Mouse (Mus musculus): ENCODE measurements at regions not wholly inside any gene's neighbourhood (a gene's known extent, or its start where the extent isn't known, plus 50 kb on each side); places are given as distances from the start of the nearest gene placed in this dataset.
A peak's percentile ranks its signal among the peaks of the same experiment; 100 is the strongest.

DNA sequence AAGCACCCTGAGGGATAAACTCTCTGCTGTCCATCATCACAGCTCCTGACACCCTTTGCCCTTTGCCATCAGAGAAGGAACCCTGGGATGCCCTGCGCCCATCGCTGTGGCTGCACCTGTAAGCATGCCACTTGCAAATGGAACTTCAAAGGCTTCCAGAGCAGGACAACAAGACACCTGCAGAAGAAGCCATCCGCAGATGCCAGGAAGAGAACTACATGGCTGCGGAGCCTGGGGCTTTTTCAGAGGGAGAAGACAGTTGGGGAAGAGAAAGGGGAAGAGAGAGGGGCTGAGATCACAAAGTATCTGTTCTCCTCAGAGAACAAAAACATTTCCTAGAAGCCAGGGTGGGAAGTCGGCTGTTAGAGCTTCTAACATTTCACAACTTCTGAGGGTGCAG lies 365.2 kb upstream of the Runx1 start:
- Histone ChIP-seq H3K27ac (no peak overlapping the region), H3K4me3 (no peak overlapping the region)
- TF ChIP-seq CTCF (IDR thresholded peaks at IDR 0.05) = no peak
- no peak for DNase-seq (ENCODE audit: extremely low spot score in 1 of 2, low spot score in 2 of 2)
- intact Hi-C loops (cut with DNase I) = no loop called here

DNA sequence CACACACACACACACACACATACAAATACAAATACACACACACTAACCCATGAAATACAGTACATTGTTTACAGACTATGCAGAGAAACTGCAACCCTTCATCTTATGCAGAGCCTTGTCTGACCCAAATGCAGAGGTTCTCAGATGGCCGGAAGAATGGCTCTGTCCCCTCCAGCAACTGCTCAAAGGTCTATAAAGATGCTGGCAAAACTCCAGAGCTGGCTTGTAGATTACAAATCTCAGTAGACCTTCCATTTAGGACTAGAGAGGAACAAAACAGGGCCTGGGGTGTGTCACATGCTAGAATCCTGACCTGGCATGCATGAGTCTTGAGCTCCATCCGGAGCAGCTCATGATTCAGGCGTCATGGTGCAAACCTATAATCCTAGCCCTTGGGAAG lies 364.4 kb upstream of the Runx1 start:
- Histone ChIP-seq H3K27ac (no peak overlapping the region), H3K4me3 (no peak overlapping the region)
- TF ChIP-seq CTCF (IDR thresholded peaks at IDR 0.05) = no peak
- intact Hi-C loops (cut with DNase I) = no loop called here
- DNase-seq (ENCODE audit: extremely low spot score in 1 of 2, low spot score in 2 of 2) = no peak

DNA sequence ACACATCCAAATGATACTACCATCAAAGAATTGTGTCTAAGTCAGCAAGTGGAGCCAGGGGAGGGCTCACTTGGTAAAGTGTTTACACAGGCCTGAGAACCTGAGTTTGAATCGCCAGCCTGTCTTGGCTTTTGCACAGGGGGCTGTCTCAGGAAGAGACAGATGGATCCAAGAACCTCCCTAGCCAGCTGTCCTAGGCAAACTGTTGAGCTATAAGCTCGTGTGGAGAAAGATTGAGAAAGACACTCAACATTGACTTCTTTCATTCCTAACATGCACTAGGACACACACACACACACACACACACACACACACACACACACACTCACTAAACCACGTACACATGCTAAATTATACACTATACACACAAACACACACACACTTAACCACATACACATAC lies 363.9 kb upstream of the Runx1 start:
- no peak for TF ChIP-seq CTCF (IDR thresholded peaks at IDR 0.05)
- Histone ChIP-seq H3K27ac (no peak overlapping the region), H3K4me3 (no peak overlapping the region)
- no peak for DNase-seq (ENCODE audit: extremely low spot score in 1 of 2, low spot score in 2 of 2)
- intact Hi-C loops (cut with DNase I) = no loop called here

- Histone ChIP-seq H3K27ac (no peak overlapping the region), H3K4me3 (no peak overlapping the region)
- intact Hi-C loops (cut with DNase I) = no loop called here
- no peak for DNase-seq (ENCODE audit: extremely low spot score in 1 of 2, low spot score in 2 of 2)
- no peak for TF ChIP-seq CTCF (IDR thresholded peaks at IDR 0.05)
Measured at GRCm38 (mm10) chr16:93189412-93189811, 363.5 kb upstream of the Runx1 start.

GRCm38 (mm10) chr16:93186554-93186953 lies 360.6 kb upstream of the Runx1 start:
- peak; percentile 5 for TF ChIP-seq CTCF (IDR thresholded peaks at IDR 0.05)
- intact Hi-C loops (cut with DNase I) = no loop called here
- H3K4me3 ChIP-seq = no peak overlapping the region
- H3K27ac ChIP-seq = no peak overlapping the region
- DNase-seq (ENCODE audit: extremely low spot score in 1 of 2, low spot score in 2 of 2) = peak in 1 of 2 experiments; percentile 8

GRCm38 (mm10) chr16:93182656-93183055 lies 356.7 kb upstream of the Runx1 start:
- intact Hi-C loops (cut with DNase I) = no loop called here
- Histone ChIP-seq H3K27ac (no peak overlapping the region), H3K4me3 (no peak overlapping the region)
- no peak for DNase-seq (ENCODE audit: extremely low spot score in 1 of 2, low spot score in 2 of 2)
- TF ChIP-seq CTCF (IDR thresholded peaks at IDR 0.05) = no peak

- H3K27ac ChIP-seq = no peak overlapping the region
- no peak overlapping the region for H3K4me3 ChIP-seq
- no peak for DNase-seq (ENCODE audit: extremely low spot score in 1 of 2, low spot score in 2 of 2)
- intact Hi-C loops (cut with DNase I) = no loop called here
- no peak for TF ChIP-seq CTCF (IDR thresholded peaks at IDR 0.05)
Measured at GRCm38 (mm10) chr16:93181497-93181896, 355.5 kb upstream of the Runx1 start.

GRCm38 (mm10) chr16:93180213-93180612 lies 354.3 kb upstream of the Runx1 start:
- intact Hi-C loops (cut with DNase I) = no loop called here
- no peak overlapping the region for H3K4me3 ChIP-seq
- no peak overlapping the region for H3K27ac ChIP-seq
- TF ChIP-seq CTCF (IDR thresholded peaks at IDR 0.05) = no peak
- no peak for DNase-seq (ENCODE audit: extremely low spot score in 1 of 2, low spot score in 2 of 2)

DNA sequence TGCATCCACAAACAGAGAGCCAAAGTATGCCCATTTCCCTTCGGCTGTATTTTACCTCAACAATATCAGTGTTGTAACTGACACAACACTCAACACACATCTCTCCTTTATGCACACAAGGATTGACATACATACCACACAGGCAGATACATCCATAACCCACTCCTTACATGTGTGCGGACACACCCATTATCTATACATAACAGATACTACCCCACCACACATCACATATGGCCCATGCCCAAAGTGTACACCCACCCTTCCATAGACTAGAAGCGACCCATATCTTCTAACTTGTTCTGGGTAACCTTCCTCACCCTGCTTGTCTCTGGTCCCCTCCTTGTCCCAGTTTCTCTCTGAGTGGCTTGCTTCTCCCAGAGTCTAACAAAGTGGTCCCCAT lies 340.7 kb upstream of the Runx1 start:
- no peak for DNase-seq (ENCODE audit: extremely low spot score in 1 of 2, low spot score in 2 of 2)
- intact Hi-C loops (cut with DNase I) = no loop called here
- Histone ChIP-seq H3K27ac (no peak overlapping the region), H3K4me3 (no peak overlapping the region)
- TF ChIP-seq CTCF (IDR thresholded peaks at IDR 0.05) = no peak

GRCm38 (mm10) chr16:93158526-93159226 lies 332.7 kb upstream of the Runx1 start:
- no peak for DNase-seq (ENCODE audit: extremely low spot score in 1 of 2, low spot score in 2 of 2)
- TF ChIP-seq CTCF (IDR thresholded peaks at IDR 0.05) = peak; percentile 23
- Histone ChIP-seq H3K27ac (no peak overlapping the region), H3K4me3 (no peak overlapping the region)
- intact Hi-C loops (cut with DNase I) = no loop called here

- intact Hi-C loops (cut with DNase I) = no loop called here
- TF ChIP-seq CTCF (IDR thresholded peaks at IDR 0.05) = no peak
- no peak overlapping the region for H3K27ac ChIP-seq
- no peak for DNase-seq (ENCODE audit: extremely low spot score in 1 of 2, low spot score in 2 of 2)
- no peak overlapping the region for H3K4me3 ChIP-seq
Measured at GRCm38 (mm10) chr16:93153545-93154329, 327.8 kb upstream of the Runx1 start.

- DNase-seq (ENCODE audit: extremely low spot score in 1 of 2, low spot score in 2 of 2) = no peak
- intact Hi-C loops (cut with DNase I) = no loop called here
- no peak for TF ChIP-seq CTCF (IDR thresholded peaks at IDR 0.05)
- Histone ChIP-seq H3K27ac (no peak overlapping the region), H3K4me3 (no peak overlapping the region)
Measured at GRCm38 (mm10) chr16:93152765-93153489, 327.0 kb upstream of the Runx1 start.
